Mouse (Mus musculus) lung, postnatal 25 days (tissue): ENCODE data around the gene Dlg2.

Experiments
- DNase-seq: peaks from one replicate; pipeline ENCODE4 v3.0.0; 2022; ENCODE audit warnings: low spot score

The Dlg2 gene

DNA sequence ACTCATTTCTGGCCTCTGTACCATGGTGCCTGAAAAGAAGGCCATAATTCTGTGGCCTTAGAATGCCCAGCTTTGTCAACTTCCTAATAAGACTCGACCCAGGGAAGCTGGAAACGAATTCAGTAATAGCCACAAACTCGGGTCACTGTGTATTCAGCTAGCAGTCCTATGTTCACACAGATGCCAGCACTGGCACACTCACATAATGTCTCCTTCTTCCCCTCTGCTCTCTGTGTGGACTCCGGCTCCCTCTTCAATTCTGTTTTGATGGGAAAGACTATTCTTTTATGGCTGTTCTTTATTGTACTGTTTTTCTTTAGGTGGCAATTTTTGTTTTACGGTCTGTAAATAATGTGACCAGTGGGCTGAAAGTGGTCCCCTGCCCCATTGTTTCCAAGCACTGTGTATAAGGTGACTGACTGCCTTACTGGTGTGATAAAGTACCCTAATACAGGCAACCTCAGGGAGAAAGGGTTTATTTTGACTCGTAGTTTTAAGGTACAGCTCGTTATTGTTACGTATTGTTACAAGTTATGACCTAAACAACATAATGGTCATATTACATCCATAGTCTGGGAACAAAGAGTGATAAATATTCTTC is 1816.5 kb downstream of the Dlg2 start:
- DNase-seq, result no peak

DNA sequence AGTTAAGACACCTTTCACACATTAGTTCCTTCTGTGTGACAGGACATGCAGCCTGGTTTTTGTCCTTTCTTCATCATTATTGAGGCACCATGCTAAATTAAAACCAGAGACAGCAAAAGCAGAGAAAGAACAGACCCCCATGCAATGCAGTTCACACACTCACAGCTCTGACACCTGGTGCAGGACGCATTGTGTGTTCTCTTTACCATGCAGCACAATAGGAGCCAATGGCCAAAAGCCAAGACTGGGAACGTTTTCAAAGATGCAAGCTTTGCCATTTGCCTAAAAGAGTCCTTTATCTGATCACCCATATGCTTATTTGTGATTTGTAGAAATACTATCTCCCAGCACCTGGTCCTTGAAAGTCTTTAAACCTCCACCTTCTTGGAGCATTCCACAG is 1824.6 kb downstream of the Dlg2 start:
- no peak for DNase-seq

DNA sequence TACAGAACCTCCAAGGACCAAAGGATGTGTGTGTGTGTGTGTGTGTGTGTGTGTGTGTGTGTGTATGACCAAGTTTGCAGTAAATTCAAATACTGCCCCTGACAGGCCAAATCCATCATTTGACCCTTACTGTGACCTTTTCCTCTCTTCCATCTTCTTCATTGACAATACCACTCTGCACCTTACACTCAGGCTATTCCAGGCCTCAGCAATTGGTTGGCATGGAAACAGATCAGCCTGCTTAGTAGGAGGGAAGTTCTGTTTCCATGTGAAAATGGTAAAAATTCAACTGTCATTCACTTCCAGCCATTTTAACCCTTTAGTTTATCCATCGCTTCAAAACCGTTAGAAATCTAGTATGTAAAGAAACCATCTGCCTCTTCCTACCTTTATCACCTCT is 1831.2 kb downstream of the Dlg2 start:
- no peak for DNase-seq

GRCm38 (mm10) chr7:92308168-92308567 is 1831.7 kb downstream of the Dlg2 start:
- DNase-seq, result no peak

DNA sequence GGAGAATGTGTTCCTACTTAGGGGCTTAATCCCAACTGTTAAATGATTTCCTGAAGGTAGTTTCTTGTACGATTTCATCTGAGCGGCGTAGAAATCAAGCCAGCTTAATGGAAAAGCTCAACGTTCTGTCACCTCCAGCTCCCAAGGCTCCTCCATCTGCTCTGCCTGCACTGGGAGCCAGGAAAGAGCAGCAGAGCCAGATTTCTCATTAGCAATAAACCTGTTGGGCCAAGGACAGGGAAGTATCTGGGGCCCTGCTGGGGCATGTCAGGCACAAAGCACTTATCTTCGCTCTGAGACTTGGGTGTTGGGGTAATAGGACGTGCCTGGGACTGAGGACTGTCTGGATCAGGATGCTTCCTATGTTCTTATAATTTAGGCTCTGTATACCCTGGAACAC is 1839.9 kb downstream of the Dlg2 start:
- no peak for DNase-seq

- no peak for DNase-seq
Measured at GRCm38 (mm10) chr7:92319469-92319868, 1843.0 kb downstream of the Dlg2 start.

DNA sequence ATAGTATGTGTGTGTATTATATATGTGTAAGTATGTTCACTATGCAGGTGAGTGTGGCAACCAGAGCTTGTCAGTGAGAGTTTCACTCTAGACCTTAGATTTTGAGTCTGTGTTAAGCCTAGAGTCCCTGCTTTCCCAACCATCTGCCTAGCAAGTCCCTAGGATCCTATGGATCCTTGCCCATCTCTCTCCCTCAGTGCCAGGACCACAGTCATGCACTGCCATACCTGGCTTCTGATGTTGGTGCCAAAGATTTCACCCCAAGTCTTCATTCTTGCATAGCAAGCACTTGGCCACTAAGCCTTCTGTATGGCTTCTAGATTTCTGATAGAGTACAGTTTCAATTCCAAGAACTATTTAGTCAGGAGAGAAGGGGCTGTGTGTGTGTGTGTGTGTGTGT is 1843.7 kb downstream of the Dlg2 start:
- no peak for DNase-seq

GRCm38 (mm10) chr7:92321786-92322185 is 1845.3 kb downstream of the Dlg2 start:
- DNase-seq, result no peak

- DNase-seq, result no peak
Measured at GRCm38 (mm10) chr7:92322342-92323069, 1846.0 kb downstream of the Dlg2 start.

DNA sequence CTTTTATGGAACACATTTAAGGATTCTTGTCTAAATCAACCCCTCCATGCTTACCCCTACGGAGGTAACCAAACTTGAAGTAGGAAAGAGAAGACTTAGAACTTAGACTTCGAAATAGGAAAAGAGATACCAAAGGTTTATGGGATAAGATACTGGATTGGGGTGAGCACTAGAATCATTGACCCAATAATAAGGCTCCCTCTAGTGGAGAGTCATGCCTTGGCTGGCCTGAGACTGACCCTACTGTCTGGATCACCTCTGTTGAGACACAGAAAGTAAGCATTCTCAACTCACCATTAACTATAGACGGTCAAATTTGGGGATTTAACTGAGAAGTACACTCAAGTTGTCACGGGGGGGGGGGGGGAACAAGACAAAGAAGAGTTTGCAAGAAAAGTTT is 1847.2 kb downstream of the Dlg2 start:
- no peak for DNase-seq

DNA sequence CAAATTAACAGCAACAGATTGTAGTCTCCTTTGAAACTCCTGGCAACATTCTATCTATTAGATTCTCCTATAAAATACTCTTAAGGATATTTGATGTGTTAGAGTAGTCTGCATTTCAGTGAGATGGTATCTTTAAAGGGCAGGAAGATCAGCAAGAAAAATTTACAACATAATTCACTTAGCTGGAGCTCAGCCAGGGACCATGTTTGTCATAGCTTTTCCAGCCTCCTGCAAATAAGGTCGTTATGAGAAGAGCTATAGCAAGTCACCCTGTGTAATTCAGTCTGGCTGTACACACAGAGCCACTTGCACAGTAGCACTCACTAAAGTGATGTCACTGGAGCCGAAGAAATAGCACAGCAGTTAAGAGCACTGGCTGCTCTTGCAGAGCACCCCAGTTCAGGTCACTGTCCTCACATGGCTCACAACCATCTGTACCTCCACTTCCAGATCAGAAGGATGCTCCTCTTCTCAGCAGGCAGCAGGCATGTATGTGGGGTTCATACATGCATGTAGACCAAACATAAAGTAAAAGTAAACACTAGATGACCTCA is 1850.9 kb downstream of the Dlg2 start:
- DNase-seq, result no peak

GRCm38 (mm10) chr7:92333220-92333898 is 1856.9 kb downstream of the Dlg2 start:
- no peak for DNase-seq

- DNase-seq, result no peak
Measured at GRCm38 (mm10) chr7:92356542-92356941, 1880.1 kb downstream of the Dlg2 start.

DNA sequence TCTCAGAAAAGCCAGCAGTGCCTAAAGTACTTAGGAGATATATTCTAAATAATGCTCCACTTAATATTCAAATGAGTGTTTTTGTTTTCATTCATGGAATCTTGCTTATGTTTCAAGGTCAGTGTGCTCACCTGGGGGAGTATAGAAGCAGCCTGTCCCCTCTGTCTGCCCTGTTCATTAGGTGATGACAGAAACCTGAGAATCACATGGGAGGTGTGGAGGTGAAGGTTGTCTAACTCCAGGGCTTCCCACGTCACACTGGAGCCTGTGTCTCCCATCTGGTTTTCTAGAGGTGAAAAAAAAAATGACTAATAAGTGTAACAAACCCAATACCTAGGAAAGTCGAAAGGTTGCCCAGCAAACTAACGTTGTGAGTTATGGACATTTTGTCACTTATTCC is 1886.9 kb downstream of the Dlg2 start:
- no peak for DNase-seq

DNA sequence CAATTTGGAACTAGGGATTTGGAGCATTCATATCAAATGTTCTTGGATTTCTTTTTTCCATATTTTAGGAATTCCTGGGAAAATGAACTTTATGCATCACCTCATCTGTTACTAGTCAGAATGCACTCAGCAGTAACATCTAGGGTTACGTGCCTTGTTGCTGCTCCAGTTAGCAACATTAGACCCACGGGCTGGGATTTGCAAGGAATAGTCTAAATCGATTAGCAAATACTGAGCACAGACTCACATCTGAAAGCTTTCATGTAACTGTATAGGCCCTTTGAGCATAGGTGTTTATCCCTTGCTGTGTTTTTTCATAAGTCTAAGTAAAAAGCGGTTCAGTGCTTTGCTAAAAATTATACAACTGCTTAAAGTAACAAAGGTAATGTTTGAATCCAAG is 1887.3 kb downstream of the Dlg2 start:
- DNase-seq, result no peak

- DNase-seq, result no peak
Measured at GRCm38 (mm10) chr7:92367111-92367510, 1890.6 kb downstream of the Dlg2 start.

DNA sequence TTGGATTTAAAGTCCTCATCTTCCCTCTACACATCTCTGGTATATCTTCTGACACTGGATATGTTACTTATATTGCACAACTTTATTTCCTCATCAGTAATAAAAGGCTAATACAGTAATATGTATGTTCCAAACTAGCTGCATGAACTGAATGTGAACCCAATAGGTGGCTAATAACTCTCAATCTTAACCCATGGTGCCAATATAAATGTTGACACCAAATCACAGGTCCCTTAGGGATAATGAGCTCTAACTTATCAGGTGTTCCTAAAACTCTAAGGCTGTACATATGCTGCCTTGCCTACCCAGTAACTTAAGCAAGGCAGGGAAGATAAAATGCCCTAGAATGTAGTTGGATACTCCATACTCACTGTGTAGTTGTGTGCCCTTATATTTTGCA is 1894.0 kb downstream of the Dlg2 start:
- DNase-seq, result no peak

- DNase-seq, result no peak
Measured at GRCm38 (mm10) chr7:92371638-92372037, 1895.2 kb downstream of the Dlg2 start.

DNA sequence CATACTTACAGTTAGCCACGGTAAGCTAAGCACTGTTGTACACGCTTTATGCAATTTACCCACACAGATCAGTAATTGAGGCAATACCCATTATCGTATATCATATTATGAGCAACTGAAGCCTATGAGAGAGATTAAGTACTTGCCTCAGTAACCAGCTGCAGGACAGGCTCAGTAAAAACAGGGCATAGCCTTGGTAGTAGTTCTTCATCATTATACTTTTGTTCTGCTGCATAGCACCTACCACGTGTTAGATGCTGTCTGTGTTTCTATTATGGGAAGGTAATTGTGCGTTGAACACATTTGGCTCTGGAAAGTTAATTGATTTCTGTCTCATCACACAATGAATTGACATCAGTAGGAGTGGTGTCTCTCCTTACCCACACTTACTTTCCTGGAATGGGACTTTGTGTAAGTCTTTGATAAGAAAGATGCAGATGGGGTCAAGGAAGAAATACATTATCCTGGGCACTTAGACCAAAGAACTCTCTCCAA is 1897.4 kb downstream of the Dlg2 start:
- no peak for DNase-seq

DNA sequence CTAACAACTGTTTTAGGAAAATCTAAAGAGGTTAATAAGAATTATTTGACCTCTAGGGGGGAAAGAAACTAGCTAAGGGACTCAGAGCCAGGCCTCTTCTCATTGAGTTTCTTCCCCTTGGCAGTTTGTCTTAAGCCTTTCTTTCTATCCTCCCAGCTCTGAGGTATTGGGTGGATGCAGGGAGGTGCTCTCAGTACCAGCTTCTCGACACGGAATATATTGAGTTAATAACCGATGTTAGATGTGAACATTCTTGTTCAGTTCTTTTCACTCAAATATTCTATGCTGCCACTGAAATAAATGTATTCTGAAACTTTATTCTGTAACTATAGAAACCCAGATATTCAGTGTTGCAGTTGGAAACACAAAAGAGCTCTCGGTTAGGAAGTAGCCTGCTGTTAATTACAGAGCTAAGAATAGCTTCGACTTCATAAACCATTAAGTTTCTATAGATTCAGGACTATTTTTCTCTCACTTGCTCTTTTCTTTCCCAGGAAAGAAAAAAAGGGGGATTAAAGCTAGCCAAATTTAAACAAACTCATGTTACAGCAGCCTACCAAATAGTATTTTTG is 1907.5 kb downstream of the Dlg2 start:
- DNase-seq, result no peak

GRCm38 (mm10) chr7:92392052-92392640 is 1915.7 kb downstream of the Dlg2 start:
- no peak for DNase-seq

- no peak for DNase-seq
Measured at GRCm38 (mm10) chr7:92396783-92397182, 1920.3 kb downstream of the Dlg2 start.
